Mouse (Mus musculus) embryo, embryonic 11.5 days (tissue): ENCODE results near the gene Erbb3.
A peak's percentile ranks its signal among the peaks of the same experiment; 100 is the strongest.
"Not testable (repeated sequence)": the region's sequence is repeated elsewhere in the genome, so short reads cannot be mapped to it uniquely, and the experiment has no call there.

Experiments used
- DNase-seq: peaks from one replicate; pipeline ENCODE4 v3.0.0-alpha.2; 2012; ENCODE audit warnings: low read depth, low spot score

The Erbb3 gene

DNA sequence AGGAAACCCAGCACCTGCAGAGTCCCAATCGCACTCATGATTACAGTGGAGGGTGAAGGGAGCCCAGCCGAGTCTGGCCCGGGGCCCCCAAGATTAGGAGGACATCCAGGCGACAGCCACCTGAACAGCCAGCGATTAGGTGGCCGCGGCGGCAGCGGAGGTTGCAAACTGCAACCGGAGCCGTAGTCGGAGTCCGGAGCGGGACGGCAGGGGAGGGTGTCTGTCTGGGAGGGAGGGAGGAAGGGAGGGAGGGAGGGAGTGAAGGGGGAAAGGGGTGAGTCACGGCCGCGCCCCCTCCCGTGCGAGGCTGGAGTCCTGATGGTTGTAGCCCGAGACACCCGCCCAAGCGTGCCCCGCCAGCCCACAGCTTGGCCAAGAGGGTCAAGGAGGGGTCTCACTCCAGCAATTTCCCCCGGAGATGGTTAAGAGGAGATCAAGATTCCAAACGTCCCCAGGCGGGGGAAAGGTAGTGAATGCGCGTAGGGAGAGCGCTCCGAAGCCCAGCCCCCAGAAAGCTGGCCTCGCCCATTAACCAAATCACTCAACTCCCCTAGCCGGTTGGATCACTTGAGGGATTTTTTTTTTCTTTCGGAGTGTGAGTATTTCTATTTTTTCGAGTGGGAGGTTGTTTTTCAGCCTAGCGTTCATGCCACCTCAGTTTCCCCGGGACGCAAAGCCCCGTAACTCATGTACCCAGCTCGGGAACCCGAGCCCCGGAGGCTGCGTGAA lies at the start of gene Erbb3:
TSS of gene Erbb3 (minus strand) at position 189 of the 729 bp plus-strand sequence.
- no peak for DNase-seq

GRCm38 (mm10) chr10:128637011-128637410 lies 47.6 kb upstream of the Erbb3 start:
- no peak for DNase-seq

DNA sequence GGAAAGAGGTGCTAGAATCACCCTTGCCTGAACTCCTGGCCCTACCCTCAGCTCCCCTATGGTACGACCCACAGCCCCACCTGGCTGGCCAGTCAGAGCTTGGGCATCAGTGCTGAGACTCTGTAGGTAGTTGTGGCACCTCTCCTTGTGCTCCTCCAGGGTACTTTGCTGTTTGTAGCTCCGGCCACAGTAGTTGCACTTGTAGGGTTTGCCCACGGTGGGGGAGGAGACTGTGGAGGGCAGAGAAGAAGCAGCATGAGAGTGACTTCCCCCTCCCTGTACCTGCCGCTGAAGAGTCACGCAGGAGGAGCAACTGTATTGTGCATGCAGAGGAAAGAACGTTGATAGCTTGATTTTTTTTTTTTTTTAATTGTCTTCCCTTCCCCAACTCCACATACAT lies 47.1 kb upstream of the Erbb3 start:
- no peak for DNase-seq

DNA sequence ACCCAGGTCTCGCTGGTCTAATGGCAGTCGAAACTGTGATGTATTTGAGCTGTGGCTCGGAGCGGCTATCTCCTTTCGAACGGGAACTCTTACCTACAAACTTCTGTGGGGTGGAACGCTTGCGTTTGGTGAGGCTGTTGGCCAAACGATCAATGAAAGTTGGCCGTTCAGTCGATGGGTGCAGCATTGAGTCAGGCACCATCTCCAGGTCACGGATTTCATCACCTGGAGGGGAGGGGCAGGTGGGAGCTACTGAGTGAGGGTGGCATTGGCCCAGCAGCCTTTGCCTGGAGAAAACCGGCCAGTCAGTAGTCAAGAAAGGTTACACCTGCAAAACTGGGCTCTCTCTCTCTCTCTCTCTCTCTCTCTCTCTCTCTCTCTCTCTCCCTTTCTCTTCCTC lies 46.2 kb upstream of the Erbb3 start:
- no peak for DNase-seq

GRCm38 (mm10) chr10:128631571-128631970 lies 42.1 kb upstream of the Erbb3 start:
- DNase-seq, result no peak

DNA sequence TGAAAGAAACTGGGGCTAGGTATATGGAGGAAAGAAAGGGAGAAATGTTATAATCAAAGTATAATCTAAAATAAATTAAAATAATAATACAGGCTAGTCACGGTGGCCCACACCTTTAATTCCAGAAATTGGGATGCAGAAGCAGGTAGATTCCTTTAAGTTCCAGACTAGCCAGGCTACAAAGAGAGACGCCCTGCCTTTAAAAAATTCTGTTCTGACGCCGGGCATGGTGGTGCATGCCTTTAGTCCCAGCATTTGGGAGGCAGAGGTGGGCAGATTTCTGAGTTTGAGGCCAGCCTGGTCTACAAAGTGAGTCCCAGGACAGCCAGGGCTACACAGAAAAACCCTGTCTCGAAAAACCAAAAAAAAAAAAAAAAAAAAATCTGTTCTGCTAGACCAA lies 40.9 kb upstream of the Erbb3 start:
- not testable (repeated sequence) for DNase-seq

- no peak for DNase-seq
Observed at GRCm38 (mm10) chr10:128629746-128630145, 40.3 kb upstream of the Erbb3 start.

DNA sequence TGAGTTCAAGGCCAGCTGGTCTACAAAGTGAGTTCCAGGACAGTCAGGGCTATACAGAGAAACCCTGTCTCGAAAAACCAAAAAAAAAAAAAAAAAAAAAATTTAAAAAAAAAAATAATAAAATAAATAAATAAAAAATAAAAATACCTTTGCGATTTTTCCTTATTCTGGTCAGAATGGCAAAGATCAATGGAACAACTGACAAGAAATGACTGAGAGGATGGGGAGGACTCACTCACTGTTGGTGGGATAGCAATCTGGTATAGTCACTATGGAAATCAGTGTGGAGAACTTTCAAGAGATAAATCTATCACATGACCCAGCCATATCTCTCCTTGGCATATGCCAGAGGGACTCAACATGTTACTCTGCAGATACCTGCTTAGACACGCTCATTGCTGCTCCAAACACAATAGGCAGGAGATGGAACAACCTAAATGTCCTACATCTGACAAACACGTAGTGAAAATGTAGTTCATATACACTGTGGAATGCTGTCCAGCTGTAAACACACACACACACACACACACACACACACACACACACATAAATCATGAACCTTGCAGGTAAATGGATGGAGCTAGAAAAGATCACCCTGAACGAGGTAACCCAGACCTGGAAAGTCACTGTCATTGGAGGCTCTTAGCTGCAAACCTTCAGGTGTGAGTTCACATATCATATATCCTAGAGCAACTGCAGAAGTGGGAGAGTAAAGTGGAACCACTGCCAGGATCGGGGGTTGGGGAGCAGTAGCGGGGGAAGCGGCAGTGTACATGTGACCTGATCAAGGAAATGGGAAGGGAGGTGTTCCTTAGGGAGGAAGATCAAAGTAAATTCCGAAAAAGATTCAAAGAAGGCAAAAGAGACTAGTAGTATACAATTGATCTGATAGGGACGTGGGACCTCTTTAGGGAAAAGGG lies 38.2 kb upstream of the Erbb3 start:
- DNase-seq, result no peak

GRCm38 (mm10) chr10:128626311-128627310 lies 37.2 kb upstream of the Erbb3 start, which contains the start of gene Rps26:
Rps26 (minus strand) TSS chr10:128626747.
- peak; percentile 93 for DNase-seq

- DNase-seq, result no peak
Observed at GRCm38 (mm10) chr10:128625287-128625894, 35.9 kb upstream of the Erbb3 start.

DNA sequence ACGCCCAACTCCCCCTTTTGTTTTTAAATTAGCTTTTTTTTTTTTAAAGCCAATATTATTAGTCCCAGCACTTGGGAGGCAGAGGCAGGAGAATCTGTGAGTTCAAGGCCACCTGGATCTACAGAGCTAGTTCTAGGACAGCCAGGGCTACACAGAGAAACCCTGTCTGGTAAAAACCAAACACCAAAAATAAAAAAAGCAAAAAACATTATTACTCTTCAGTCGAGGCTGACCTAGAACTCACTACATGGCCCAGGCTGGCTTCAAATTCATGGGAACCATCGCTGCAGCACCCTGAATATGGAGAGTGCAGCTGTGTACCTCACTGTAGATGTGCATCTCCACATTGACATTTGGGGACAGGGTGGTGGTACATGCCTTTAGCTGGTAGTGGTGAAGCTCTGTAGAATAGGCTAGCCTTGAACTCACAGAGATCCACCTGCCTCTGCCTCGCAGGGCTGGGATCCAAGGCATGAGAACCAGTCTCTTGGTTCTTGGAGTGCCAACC lies 33.7 kb upstream of the Erbb3 start:
- not testable (repeated sequence) for DNase-seq

GRCm38 (mm10) chr10:128622702-128623101 lies 33.2 kb upstream of the Erbb3 start:
- no peak for DNase-seq

GRCm38 (mm10) chr10:128621986-128622520 lies 32.6 kb upstream of the Erbb3 start:
- no peak for DNase-seq

DNA sequence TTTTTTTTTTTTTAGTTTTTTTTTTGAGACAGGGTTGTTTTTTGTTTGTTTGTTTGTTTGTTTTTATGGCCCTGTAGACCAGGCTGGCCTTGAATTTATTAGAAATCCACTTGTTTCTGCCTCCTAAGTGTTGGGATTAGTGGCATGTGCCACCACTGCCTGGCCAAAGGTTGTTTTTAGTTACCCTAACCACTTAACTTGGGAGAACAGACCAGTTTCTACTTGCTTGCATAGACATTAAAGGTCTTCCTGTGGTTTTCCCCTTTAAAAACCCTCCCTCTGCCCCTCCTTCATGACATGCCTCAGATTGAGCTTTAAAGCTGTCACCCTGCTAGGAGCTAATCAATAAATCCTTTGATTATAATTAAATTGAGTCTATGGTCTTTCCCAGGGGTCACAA lies 30.8 kb upstream of the Erbb3 start:
- DNase-seq, result no peak

- not testable (repeated sequence) for DNase-seq
Observed at GRCm38 (mm10) chr10:128619148-128619547, 29.7 kb upstream of the Erbb3 start.

- DNase-seq, result no peak
Observed at GRCm38 (mm10) chr10:128618570-128618969, 29.1 kb upstream of the Erbb3 start.

- not testable (repeated sequence) for DNase-seq
Observed at GRCm38 (mm10) chr10:128615798-128616448, 26.5 kb upstream of the Erbb3 start.

DNA sequence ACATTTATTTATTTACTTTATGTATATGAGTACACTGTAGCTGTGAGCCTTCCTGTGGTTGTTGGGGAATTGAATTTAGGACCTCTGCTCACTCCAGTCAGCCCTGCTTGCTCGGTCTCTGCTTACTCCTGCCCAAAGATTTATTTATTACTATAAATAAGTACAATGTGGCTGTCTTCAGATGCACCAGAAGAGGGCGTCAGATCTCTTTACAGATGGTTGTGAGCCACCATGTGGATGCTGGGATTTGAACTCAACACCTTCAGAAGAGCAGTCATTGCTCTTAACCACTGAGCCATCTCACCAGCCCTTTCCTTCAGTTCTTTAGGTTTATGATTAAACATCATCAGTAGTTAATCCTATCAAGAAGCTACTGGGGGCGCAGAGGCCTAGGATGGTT lies 25.5 kb upstream of the Erbb3 start:
- DNase-seq, result no peak

GRCm38 (mm10) chr10:128613820-128614219 lies 24.4 kb upstream of the Erbb3 start:
- DNase-seq, result not testable (repeated sequence)

GRCm38 (mm10) chr10:128613154-128613440 lies 23.6 kb upstream of the Erbb3 start:
- no peak for DNase-seq
